Mouse (Mus musculus): Measurements from ENCODE around the gene Metap1. TPM values are rescaled to one million over a fixed set of nuclear protein-coding genes. Genes with fewer than 3 reads are reported as not detected.

Metap1 gene
- 50.7 and 52.1 TPM in 2 replicates for polyA plus RNA-seq (2015; fragmentation: Nextera tagmentation; extraction: Ambion mirVana)

DNA sequence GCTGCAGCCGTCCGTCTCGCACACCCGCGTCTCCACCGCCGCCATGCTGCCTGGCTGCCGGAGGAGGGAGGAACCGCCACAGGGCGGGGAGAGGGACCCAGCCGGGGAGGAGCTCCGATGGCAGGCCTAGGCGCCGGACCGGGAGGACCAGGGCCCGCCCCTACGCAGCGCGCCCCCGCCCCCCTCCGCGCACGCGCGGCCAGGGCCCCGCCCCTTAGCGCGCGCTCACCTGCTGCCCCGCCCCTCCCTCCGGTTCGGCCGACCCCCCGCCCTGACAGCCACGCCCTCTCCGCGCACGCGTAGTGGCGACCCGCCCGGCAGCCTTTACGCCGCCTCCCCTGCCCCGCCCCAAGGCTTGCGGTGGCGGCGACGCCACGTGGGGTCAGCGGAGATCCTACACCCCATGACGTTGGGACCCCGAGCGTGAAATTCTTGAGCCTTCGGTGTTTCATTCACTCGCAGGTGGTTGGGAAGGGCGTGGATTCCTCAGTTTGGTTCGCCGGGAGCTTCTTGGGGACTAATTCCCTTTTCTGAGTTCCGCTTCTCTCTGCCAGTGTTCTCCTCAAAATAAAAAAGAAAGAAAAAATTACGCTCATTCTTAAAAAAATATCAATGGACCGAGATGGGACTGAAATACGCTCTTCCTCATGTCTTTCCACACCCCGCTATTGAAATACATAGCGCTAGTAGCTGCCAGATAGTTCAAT lies at the start of gene Metap1:
Gene Metap1, minus strand, starts transcription at position 189 of the 707 bp plus-strand sequence.
- Histone ChIP-seq H3K36me3 (ENCODE audit: insufficient read depth, low read length) (peaks cover 13% of the 10 kb centered on the region), H3K4me3 (ENCODE audit: low read length) (peak within 1 kb of the TSS; percentile 91), H3K9me3 (ENCODE audit: low read length) (no peaks in the 10 kb centered on the region), H3K9ac (replicated peaks; ENCODE audit: low read length) (peak within 1 kb of the TSS; percentile 91), H3K27ac (ENCODE audit: low read length) (peak within 1 kb of the TSS; percentile 83), H3K27me3 (ENCODE audit: insufficient read depth, low read length) (no peaks in the 10 kb centered on the region), H3K4me1 (ENCODE audit: insufficient read depth, low read length) (peaks cover 12% of the 10 kb centered on the region), H3K4me2 (replicated peaks; ENCODE audit: low read depth, low read length) (peak within 1 kb of the TSS; percentile 86)
- peak; percentile 99 for ATAC-seq (ENCODE audit: low FRiP score, low TSS enrichment)
- WGBS, result under 1% methylated on average over 31 of the region's 65 CpGs

DNA sequence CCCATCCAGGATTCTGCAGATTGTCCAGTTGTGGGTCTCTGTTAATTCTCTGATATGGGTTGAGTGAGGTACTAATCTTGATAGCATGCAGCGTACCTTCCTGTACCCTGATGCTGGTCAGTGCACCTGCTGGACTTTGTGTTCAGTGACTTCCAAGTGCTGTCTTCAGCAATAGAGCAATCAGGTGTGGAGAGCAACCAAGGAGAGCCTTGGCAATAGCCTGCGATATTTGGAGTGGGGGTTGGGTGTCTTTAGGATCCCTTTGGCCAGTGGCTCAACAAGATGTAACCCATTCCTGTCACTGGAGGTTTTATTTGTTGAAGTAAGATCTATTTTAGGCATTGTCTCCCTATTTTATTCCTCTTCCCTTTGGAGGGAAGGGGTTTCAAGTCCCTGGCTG lies 46.7 kb upstream of the Metap1 start:
- peaks cover 16% of the 10 kb centered on the region for H3K4me1 ChIP-seq (ENCODE audit: insufficient read depth, low read length)
- 89% methylated on average over 2 of the region's 2 CpGs for WGBS
- H3K27ac ChIP-seq (ENCODE audit: low read length), result no peak overlapping the region
- H3K4me2 ChIP-seq (replicated peaks; ENCODE audit: low read depth, low read length), result no peak overlapping the region
- 0 out of 2 replicates have a peak, but pooled peaks cover 4% of the 10 kb centered on the region for H3K36me3 ChIP-seq (ENCODE audit: insufficient read depth, low read length)
- no peak for ATAC-seq (ENCODE audit: low FRiP score, low TSS enrichment)
- no peak overlapping the region for H3K9ac ChIP-seq (replicated peaks; ENCODE audit: low read length)
- H3K27me3 ChIP-seq (ENCODE audit: insufficient read depth, low read length), result no peaks in the 10 kb centered on the region
- H3K4me3 ChIP-seq (ENCODE audit: low read length), result no peak overlapping the region
- H3K9me3 ChIP-seq (ENCODE audit: low read length), result no peaks in the 10 kb centered on the region

DNA sequence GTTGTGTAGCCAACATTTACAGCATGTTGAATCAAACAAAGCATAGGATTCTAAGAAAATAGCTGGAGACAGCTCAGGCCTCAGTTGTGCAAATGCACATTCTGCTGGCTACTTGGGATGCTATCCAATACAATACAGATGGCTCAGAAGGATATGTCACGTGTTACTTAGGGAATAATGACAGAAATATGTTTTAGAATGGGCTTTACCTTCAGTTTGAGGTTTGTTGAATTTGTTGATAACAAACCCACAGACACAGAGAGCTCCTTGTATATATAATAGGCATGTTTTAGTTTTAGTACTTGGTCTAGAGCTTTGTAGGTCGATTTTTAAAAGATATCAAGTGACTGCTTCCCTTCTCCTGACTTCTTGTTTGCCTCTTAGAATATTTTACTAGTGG lies 43.4 kb upstream of the Metap1 start:
- Histone ChIP-seq H3K4me1 (ENCODE audit: insufficient read depth, low read length) (peaks cover 37% of the 10 kb centered on the region), H3K9me3 (ENCODE audit: low read length) (no peaks in the 10 kb centered on the region), H3K27ac (ENCODE audit: low read length) (no peak overlapping the region), H3K4me3 (ENCODE audit: low read length) (no peak overlapping the region), H3K27me3 (ENCODE audit: insufficient read depth, low read length) (no peaks in the 10 kb centered on the region), H3K9ac (replicated peaks; ENCODE audit: low read length) (no peak overlapping the region), H3K4me2 (replicated peaks; ENCODE audit: low read depth, low read length) (no peak overlapping the region), H3K36me3 (ENCODE audit: insufficient read depth, low read length) (0 out of 2 replicates have a peak, but pooled peaks cover 4% of the 10 kb centered on the region)
- 60% methylated on average over 2 of the region's 2 CpGs for WGBS
- no peak for ATAC-seq (ENCODE audit: low FRiP score, low TSS enrichment)

DNA sequence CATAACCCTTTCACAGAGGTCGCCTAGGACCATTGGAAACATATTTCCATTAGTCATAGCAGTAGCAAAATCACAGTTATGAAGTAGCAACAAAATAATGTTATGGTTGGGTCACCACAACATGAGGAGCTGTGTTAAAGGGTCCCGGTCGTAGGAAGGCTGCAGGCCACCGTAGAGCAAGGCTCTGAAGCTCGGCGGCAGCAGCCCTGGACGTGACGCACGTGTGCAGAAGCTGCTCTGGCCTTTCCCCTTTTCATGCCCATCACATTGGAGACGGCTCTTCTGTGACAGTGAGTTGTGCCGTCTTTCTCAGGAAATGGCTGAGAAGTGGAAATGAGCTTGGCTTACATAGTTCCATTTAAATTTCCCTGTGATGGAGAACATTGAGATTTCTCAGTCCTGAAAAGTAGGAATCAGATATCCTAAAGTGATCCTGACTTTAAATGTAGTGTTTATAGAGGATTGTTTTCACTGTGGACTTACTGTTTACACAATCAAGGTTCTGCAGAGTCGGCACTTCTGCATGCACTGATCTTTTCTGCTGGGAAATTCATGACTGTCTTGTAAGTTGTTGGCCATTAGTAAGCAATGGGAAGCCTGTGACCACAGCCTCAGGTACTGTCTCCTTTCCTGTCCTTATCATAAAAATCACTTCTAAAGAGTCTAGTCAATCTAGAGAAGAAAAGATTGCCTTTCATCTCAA lies 42.3 kb upstream of the Metap1 start:
- peaks cover 37% of the 10 kb centered on the region for H3K4me1 ChIP-seq (ENCODE audit: insufficient read depth, low read length)
- WGBS, result 36% methylated on average over 12 of the region's 12 CpGs
- H3K4me2 ChIP-seq (replicated peaks; ENCODE audit: low read depth, low read length), result no peak overlapping the region
- 0 out of 2 replicates have a peak, but pooled peaks cover 4% of the 10 kb centered on the region for H3K36me3 ChIP-seq (ENCODE audit: insufficient read depth, low read length)
- H3K9ac ChIP-seq (replicated peaks; ENCODE audit: low read length), result no peak overlapping the region
- H3K27me3 ChIP-seq (ENCODE audit: insufficient read depth, low read length), result no peaks in the 10 kb centered on the region
- no peak overlapping the region for H3K4me3 ChIP-seq (ENCODE audit: low read length)
- no peak for ATAC-seq (ENCODE audit: low FRiP score, low TSS enrichment)
- H3K27ac ChIP-seq (ENCODE audit: low read length), result no peak overlapping the region
- no peaks in the 10 kb centered on the region for H3K9me3 ChIP-seq (ENCODE audit: low read length)

DNA sequence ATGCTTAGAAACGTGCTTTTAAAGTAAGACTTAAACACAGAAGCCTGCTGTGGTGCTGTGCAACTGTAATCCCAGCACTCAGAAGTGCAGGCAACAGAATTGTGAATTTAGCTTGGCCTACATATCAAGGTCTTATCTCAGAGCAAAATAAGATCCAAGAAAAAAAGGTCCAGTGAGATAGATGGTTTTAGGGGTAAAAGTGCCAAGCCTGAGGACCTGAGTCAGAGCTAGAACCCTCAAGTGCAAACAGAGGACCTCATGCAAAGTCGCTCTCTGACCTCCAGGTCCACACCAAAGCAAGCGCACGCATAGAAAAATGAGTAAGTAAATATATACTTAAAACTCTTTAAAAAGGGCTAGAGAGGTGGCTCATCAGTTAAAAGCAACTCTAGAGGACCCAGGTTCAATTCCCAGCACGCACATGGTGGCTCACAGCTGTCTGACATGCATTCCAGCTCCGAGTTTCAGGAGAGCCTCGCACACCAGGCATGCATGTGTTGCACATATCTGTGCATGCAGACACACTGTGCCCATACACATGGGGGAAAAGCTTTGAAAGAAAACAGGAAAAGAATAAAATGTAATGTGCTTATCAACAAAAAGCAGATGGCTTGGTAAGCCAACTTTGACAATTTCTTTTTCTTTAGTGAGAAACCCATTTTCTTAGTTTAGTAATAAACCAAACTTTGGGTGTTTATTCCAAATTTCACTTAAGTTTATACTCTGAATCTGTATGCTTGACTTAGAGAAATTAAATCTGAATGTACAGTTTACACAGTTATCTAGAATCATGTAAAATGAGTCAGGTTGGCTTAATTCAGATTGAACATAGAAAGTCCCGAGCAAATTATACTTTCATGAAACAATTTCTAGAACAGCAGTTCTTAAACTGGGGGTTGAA lies 41.5 kb upstream of the Metap1 start:
- Histone ChIP-seq H3K36me3 (ENCODE audit: insufficient read depth, low read length) (0 out of 2 replicates have a peak, but pooled peaks cover 1% of the 10 kb centered on the region), H3K4me1 (ENCODE audit: insufficient read depth, low read length) (peaks cover 40% of the 10 kb centered on the region), H3K9me3 (ENCODE audit: low read length) (no peaks in the 10 kb centered on the region), H3K27ac (ENCODE audit: low read length) (no peak overlapping the region), H3K9ac (replicated peaks; ENCODE audit: low read length) (no peak overlapping the region), H3K4me3 (ENCODE audit: low read length) (no peak overlapping the region), H3K4me2 (replicated peaks; ENCODE audit: low read depth, low read length) (no peak overlapping the region), H3K27me3 (ENCODE audit: insufficient read depth, low read length) (no peaks in the 10 kb centered on the region)
- WGBS, result 75% methylated on average over 8 of the region's 8 CpGs
- ATAC-seq (ENCODE audit: low FRiP score, low TSS enrichment), result no peak

DNA sequence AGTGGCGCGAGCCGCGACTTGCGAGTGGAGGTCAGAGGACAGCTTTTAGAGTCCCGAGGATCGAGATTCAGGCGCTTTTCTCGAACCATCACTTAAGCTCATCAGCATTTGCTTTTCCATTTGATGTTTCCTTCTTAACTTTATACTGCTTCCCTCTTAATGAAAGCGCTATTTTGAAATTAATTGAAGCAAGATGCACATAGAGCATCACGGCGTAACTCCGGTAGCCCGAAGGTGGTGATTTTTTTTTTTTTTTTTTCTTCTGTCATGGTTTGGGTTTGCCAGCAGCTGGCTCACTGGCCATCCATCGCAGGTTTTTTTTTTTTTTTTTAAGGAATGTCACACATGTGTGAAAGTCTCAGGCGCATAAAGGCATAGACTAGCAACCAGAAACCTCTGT lies 39.0 kb upstream of the Metap1 start:
- Histone ChIP-seq H3K4me2 (replicated peaks; ENCODE audit: low read depth, low read length) (peak overlapping the region; percentile 79), H3K9ac (replicated peaks; ENCODE audit: low read length) (peak overlapping the region; percentile 98), H3K27me3 (ENCODE audit: insufficient read depth, low read length) (no peaks in the 10 kb centered on the region), H3K27ac (ENCODE audit: low read length) (no peak overlapping the region), H3K4me3 (ENCODE audit: low read length) (peak overlapping the region; percentile 89), H3K36me3 (ENCODE audit: insufficient read depth, low read length) (no peaks in the 10 kb centered on the region), H3K4me1 (ENCODE audit: insufficient read depth, low read length) (peaks cover 42% of the 10 kb centered on the region), H3K9me3 (ENCODE audit: low read length) (no peaks in the 10 kb centered on the region)
- WGBS, result 2% methylated on average over 16 of the region's 16 CpGs
- ATAC-seq (ENCODE audit: low FRiP score, low TSS enrichment), result no peak

DNA sequence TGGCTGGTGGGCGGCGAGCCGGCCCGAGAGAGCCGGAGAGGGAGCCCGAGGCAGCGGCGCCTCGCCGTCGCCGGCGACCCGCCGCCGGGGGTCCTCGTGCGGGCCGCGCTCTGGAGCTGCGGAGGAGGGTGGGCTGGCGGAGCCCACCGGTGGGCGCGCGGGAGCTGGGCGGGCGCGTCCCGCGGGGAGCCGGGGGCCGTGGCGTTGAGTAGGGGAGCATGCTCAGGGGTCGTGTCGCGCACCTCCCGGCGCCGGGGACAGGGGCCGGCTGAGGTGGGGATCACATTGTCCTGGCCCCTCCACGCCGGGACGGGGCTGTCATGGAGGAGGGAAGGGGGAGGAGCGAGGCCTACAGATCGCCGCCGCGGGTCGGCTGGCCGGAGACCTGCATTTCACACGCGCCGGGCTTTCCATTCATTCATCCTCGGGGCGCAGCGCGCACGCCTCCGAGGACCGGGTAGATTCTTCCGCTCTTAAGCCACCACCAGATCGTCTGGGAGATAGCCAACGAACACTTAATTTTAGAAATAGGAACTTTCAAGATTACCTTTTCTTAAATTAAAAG lies 38.4 kb upstream of the Metap1 start:
- H3K36me3 ChIP-seq (ENCODE audit: insufficient read depth, low read length), result no peaks in the 10 kb centered on the region
- WGBS, result under 1% methylated on average over 47 of the region's 64 CpGs
- peaks cover 41% of the 10 kb centered on the region for H3K4me1 ChIP-seq (ENCODE audit: insufficient read depth, low read length)
- ATAC-seq (ENCODE audit: low FRiP score, low TSS enrichment), result peak; percentile 82
- no peaks in the 10 kb centered on the region for H3K9me3 ChIP-seq (ENCODE audit: low read length)
- peak overlapping the region; percentile 93 for H3K27ac ChIP-seq (ENCODE audit: low read length)
- H3K9ac ChIP-seq (replicated peaks; ENCODE audit: low read length), result peak overlapping the region; percentile 98
- H3K27me3 ChIP-seq (ENCODE audit: insufficient read depth, low read length), result no peaks in the 10 kb centered on the region
- peak overlapping the region; percentile 79 for H3K4me2 ChIP-seq (replicated peaks; ENCODE audit: low read depth, low read length)
- H3K4me3 ChIP-seq (ENCODE audit: low read length), result peak overlapping the region; percentile 89

DNA sequence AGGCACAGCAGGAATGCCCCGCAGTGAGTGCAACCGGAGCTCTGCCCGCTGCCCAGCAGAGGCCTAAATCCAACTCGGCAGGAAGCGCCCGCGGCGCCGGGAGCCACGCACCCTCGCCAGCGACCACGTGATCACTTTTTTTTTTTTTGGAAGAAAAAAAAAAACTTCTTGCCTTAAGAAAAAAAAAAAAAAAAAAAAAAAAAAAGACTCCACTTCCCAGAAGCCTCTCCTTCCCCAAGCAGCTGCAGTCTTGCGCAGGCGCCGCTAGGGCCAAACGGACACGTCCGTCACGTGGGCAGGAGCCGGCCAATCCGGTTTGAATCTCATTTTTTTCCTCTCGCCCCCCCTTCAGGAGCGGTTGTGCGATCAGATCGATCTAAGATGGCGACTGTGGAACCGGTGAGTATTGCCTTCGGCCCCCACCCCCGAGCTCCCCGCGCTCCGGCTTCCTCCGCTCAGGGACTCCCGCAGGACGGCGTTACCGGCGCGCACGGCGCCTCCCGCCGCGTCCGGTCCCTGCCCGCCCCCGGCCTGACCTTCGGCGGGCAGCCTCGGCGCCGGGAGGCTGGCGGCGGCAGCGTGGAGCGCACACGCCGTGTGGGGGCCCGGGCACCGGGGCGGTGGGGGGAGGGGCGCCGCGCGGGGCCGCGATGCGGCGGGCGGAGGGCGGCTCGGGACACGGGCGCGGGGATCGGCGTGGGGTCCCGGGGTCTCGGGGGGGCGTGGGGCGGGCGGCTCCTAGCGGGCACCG lies 37.8 kb upstream of the Metap1 start:
- WGBS, result under 1% methylated on average over 51 of the region's 85 CpGs

More for the DNA sequence above, 37.8 kb upstream of the Metap1 start:
- Histone ChIP-seq H3K36me3 (ENCODE audit: insufficient read depth, low read length) (no peaks in the 10 kb centered on the region), H3K4me2 (replicated peaks; ENCODE audit: low read depth, low read length) (peak overlapping the region; percentile 98), H3K27me3 (ENCODE audit: insufficient read depth, low read length) (no peaks in the 10 kb centered on the region), H3K27ac (ENCODE audit: low read length) (peak overlapping the region; percentile 97), H3K9ac (replicated peaks; ENCODE audit: low read length) (peak overlapping the region; percentile 98), H3K9me3 (ENCODE audit: low read length) (no peaks in the 10 kb centered on the region), H3K4me1 (ENCODE audit: insufficient read depth, low read length) (peaks cover 37% of the 10 kb centered on the region), H3K4me3 (ENCODE audit: low read length) (peak overlapping the region; percentile 89)
- peak; percentile 91 for ATAC-seq (ENCODE audit: low FRiP score, low TSS enrichment)
